Mouse (Mus musculus): ENCODE results near the gene Glod4. TPM values are rescaled to one million over a fixed set of nuclear protein-coding genes. Genes with fewer than 3 reads are reported as not detected.

The Glod4 gene
- polyA plus RNA-seq, 1 experiment from 2014 or later = 138 TPM

- Histone ChIP-seq H3K4me2 (replicated peaks) (no peak overlapping the region), H3K9ac (no peak overlapping the region), H3K4me1 (replicated peaks) (no peaks in the 10 kb centered on the region), H3K4me3 (replicated peaks) (no peak overlapping the region), H3K27me3 (replicated peaks) (no peaks in the 10 kb centered on the region), H3K27ac (no peak overlapping the region), H3K9me3 (no peaks in the 10 kb centered on the region), H3K36me3 (peaks cover 9% of the 10 kb centered on the region)
- WGBS = 72% methylated on average over 4 of the region's 4 CpGs
- ATAC-seq = no peak
Measured at GRCm38 (mm10) chr11:76255431-76256001, 12.0 kb upstream of the Glod4 start.

- no peak overlapping the region for H3K4me2 ChIP-seq (replicated peaks)
Measured at GRCm38 (mm10) chr11:76253918-76254264, 10.4 kb upstream of the Glod4 start.

GRCm38 (mm10) chr11:76253145-76253917, 9.8 kb upstream of the Glod4 start:
- Histone ChIP-seq H3K4me2 (replicated peaks) (no peak overlapping the region), H3K27me3 (replicated peaks) (no peaks in the 10 kb centered on the region), H3K36me3 (peaks cover 24% of the 10 kb centered on the region), H3K4me1 (replicated peaks) (no peaks in the 10 kb centered on the region), H3K4me3 (replicated peaks) (no peak overlapping the region), H3K27ac (no peak overlapping the region), H3K9ac (no peak overlapping the region), H3K9me3 (no peaks in the 10 kb centered on the region)
- ATAC-seq = peak; percentile 90
- whole genome bisulfite sequencing = 44% methylated on average over 5 of the region's 5 CpGs

More at GRCm38 (mm10) chr11:76253918-76254264, 10.4 kb upstream of the Glod4 start:
- WGBS = 68% methylated on average over 4 of the region's 4 CpGs
- peak; percentile 52 for ATAC-seq
- H3K9ac ChIP-seq = no peak overlapping the region
- no peaks in the 10 kb centered on the region for H3K4me1 ChIP-seq (replicated peaks)
- H3K27me3 ChIP-seq (replicated peaks) = no peaks in the 10 kb centered on the region
- H3K27ac ChIP-seq = no peak overlapping the region
- no peaks in the 10 kb centered on the region for H3K9me3 ChIP-seq
- H3K36me3 ChIP-seq = peaks cover 21% of the 10 kb centered on the region
- no peak overlapping the region for H3K4me3 ChIP-seq (replicated peaks)

GRCm38 (mm10) chr11:76252036-76252435, 8.5 kb upstream of the Glod4 start:
- Histone ChIP-seq H3K9ac (no peak overlapping the region), H3K9me3 (no peaks in the 10 kb centered on the region), H3K4me3 (replicated peaks) (no peak overlapping the region), H3K27me3 (replicated peaks) (no peaks in the 10 kb centered on the region), H3K4me1 (replicated peaks) (no peaks in the 10 kb centered on the region), H3K36me3 (peaks cover 24% of the 10 kb centered on the region), H3K4me2 (replicated peaks) (no peak overlapping the region), H3K27ac (no peak overlapping the region)
- WGBS = 60% methylated on average over 3 of the region's 3 CpGs
- no peak for ATAC-seq

GRCm38 (mm10) chr11:76247239-76247638, 3.7 kb upstream of the Glod4 start:
- Histone ChIP-seq H3K4me3 (replicated peaks) (no peak overlapping the region), H3K36me3 (peaks cover 22% of the 10 kb centered on the region), H3K4me1 (replicated peaks) (peaks cover 12% of the 10 kb centered on the region), H3K27me3 (replicated peaks) (no peaks in the 10 kb centered on the region), H3K4me2 (replicated peaks) (no peak overlapping the region), H3K9me3 (no peaks in the 10 kb centered on the region), H3K9ac (no peak overlapping the region), H3K27ac (no peak overlapping the region)
- no peak for ATAC-seq
- 39% methylated on average over 2 of the region's 2 CpGs for WGBS

DNA sequence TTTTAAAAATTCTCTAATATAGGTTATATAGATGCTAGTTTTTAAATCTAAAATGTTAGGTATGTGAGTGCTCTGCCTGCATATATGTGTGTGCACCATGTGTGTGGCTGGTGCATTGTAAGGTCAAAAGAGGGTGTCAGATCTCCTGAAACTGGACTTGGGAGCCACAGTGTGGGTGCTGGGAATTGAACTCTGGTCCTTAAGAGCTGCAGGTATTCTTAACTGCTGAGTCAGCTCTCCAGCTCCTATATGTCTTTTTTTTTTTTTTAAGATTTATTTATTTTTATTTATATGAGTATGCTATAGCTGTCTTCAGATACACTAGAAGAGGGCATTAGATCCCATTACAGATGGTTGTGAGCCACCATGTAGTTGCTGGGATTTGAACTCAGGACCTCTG, 2.9 kb upstream of the Glod4 start:
- Histone ChIP-seq H3K4me1 (replicated peaks) (peaks cover 14% of the 10 kb centered on the region), H3K4me2 (replicated peaks) (no peak overlapping the region), H3K9ac (no peak overlapping the region), H3K36me3 (peaks cover 22% of the 10 kb centered on the region), H3K9me3 (no peaks in the 10 kb centered on the region), H3K27ac (no peak overlapping the region), H3K4me3 (replicated peaks) (no peak overlapping the region), H3K27me3 (replicated peaks) (no peaks in the 10 kb centered on the region)
- no peak for ATAC-seq

DNA sequence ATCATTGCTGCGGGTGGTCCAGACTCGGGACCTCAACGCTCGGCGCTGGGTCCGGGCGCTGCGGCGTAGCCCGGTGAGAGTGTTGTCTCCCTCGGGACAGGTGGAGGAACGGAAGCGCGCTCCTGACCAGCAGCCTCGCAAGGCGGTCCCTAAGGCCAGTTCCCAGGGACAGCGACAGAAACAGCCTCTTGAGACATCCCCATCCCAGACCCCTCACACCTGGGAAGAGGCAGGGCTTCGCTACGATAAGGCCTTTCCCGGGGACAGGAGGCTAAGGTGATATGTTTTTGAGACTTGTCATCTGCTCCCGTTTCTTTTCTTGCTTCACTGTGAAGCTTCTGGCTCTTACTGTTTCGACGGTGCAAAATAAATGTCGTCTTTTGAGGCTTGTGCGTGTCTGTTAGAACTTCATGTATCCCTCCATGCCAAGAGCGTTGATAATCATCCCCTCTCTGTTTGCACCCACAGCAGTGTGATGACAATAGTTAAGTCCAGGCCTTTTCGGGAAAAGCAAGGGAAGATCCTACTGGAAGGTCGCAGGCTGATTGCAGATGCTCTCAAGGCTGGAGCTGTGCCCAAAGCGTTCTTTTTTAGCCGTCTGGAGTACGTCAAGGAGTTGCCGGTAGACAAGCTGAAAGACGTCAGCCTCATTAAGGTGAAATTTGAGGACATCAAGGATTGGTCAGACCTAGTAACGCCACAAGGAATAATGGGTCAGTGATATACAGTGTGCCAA, 454 bp upstream of the Glod4 start:
- Histone ChIP-seq H3K27me3 (replicated peaks) (no peaks in the 10 kb centered on the region), H3K9ac (peak overlapping the region; percentile 81), H3K4me1 (replicated peaks) (peaks cover 15% of the 10 kb centered on the region), H3K4me3 (replicated peaks) (peak overlapping the region; percentile 90), H3K9me3 (no peaks in the 10 kb centered on the region), H3K36me3 (peaks cover 4% of the 10 kb centered on the region; the same call in 1 of the 2 replicates), H3K27ac (peak overlapping the region; percentile 44; the same call in 1 of the 2 replicates), H3K4me2 (replicated peaks) (peak overlapping the region; percentile 77)
- peak; percentile 66 for ATAC-seq
- 1% methylated on average over 34 of the region's 34 CpGs for WGBS

DNA sequence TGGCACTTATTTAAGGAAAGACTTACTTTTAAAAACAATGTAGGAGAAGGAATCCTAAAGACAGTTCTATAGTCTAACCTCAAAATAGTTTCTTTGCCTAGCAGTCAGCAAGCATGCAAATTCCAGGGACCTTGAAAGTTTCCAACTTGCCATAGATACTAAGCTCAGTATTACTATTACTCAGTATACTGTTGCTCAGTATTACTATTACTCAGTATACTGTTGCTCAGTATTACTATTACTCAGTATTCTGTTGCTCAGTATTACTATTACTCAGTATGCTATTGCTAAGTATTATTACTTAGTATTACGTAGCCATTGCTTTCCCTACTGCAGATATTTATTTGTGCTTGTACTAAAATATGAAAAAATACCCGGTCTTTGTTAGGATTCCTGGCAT, 3.8 kb downstream of the Glod4 start:
- Histone ChIP-seq H3K4me3 (replicated peaks) (no peak overlapping the region), H3K4me2 (replicated peaks) (no peak overlapping the region), H3K27ac (no peak overlapping the region), H3K4me1 (replicated peaks) (peaks cover 11% of the 10 kb centered on the region), H3K27me3 (replicated peaks) (no peaks in the 10 kb centered on the region), H3K9ac (no peak overlapping the region), H3K9me3 (no peaks in the 10 kb centered on the region), H3K36me3 (peaks cover 13% of the 10 kb centered on the region; the same call in 1 of the 2 replicates)
- no peak for ATAC-seq
- 94% methylated on average over 2 of the region's 2 CpGs for WGBS

GRCm38 (mm10) chr11:76236136-76236535, 7.4 kb downstream of the Glod4 start:
- Histone ChIP-seq H3K4me2 (replicated peaks) (no peak overlapping the region), H3K27me3 (replicated peaks) (no peaks in the 10 kb centered on the region), H3K27ac (no peak overlapping the region), H3K9me3 (no peaks in the 10 kb centered on the region), H3K9ac (no peak overlapping the region), H3K4me1 (replicated peaks) (no peaks in the 10 kb centered on the region), H3K36me3 (peaks cover 33% of the 10 kb centered on the region; the same call in 1 of the 2 replicates), H3K4me3 (replicated peaks) (no peak overlapping the region)
- 90% methylated on average over 3 of the region's 3 CpGs for WGBS
- no peak for ATAC-seq

DNA sequence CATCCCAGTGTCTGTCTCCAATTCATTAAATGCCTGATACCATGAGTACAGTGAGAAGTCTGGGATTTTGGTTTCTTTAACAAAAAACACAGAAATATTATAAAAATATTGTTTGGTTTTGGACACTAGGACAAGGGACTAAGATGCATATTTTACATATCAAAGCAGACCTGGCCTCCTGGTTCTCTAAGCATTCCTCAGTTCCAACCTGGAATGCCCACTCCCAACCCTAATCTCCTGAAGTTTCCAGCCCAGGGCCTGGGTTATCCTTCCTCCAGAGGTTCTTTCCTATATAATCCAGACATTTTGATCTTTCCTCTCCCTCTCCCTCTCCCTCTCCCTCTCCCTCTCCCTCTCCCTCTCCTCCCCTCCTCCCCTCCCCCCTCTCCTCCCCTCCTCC, 18.5 kb downstream of the Glod4 start:
- no peak overlapping the region for H3K4me3 ChIP-seq (replicated peaks)
- ATAC-seq = no peak

GRCm38 (mm10) chr11:76224631-76225030, 18.9 kb downstream of the Glod4 start:
- Histone ChIP-seq H3K9ac (no peak overlapping the region), H3K4me3 (replicated peaks) (no peak overlapping the region), H3K36me3 (peaks cover 13% of the 10 kb centered on the region), H3K4me1 (replicated peaks) (no peaks in the 10 kb centered on the region), H3K27ac (no peak overlapping the region), H3K9me3 (no peaks in the 10 kb centered on the region), H3K27me3 (replicated peaks) (no peaks in the 10 kb centered on the region), H3K4me2 (replicated peaks) (no peak overlapping the region)
- WGBS = 94% methylated on average over 5 of the region's 5 CpGs
- no peak for ATAC-seq

More for the DNA sequence above, 18.5 kb downstream of the Glod4 start:
- Histone ChIP-seq H3K4me2 (replicated peaks) (no peak overlapping the region), H3K27ac (no peak overlapping the region), H3K9me3 (no peaks in the 10 kb centered on the region), H3K4me1 (replicated peaks) (no peaks in the 10 kb centered on the region), H3K36me3 (peaks cover 13% of the 10 kb centered on the region), H3K9ac (no peak overlapping the region), H3K27me3 (replicated peaks) (no peaks in the 10 kb centered on the region)

DNA sequence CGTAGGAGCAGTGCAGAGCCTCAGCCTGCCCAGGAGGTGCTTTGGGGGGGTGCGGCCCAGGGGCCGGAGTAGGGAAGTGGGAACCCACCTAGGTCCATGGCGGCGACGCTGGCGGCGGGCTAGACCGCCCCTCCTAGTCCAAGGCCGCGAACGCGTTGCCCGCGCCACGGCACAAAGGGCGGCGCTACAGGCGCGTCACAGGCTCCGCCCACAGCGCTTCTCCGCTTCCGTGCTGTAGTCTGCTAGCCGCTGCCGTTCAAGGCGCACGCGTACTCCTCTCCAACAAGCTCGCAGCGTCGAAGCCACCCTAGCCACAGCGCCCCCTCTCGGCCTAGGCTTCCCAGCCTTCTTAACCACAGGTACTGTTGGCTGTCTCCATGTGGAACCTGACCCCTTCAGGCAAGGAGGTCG, 26.1 kb downstream of the Glod4 start, which contains the start of the genes Dbil5 and Gemin4:
TSS of gene Dbil5 (plus strand) at position 219 of the 411 bp plus-strand sequence.
TSS of gene Gemin4 (minus strand) at position 275 of the 411 bp plus-strand sequence.
- H3K27ac ChIP-seq = peak within 1 kb of the TSS; percentile 90
- H3K36me3 ChIP-seq = peaks cover 9% of the 10 kb centered on the region

More for the DNA sequence above, 26.1 kb downstream of the Glod4 start, which contains the start of the genes Dbil5 and Gemin4:
- under 1% methylated on average over 35 of the region's 35 CpGs for WGBS
- Histone ChIP-seq H3K27me3 (replicated peaks) (no peaks in the 10 kb centered on the region), H3K9ac (peak within 1 kb of the TSS; percentile 94), H3K4me3 (replicated peaks) (peak within 1 kb of the TSS; percentile 84), H3K9me3 (no peaks in the 10 kb centered on the region), H3K4me2 (replicated peaks) (peak within 1 kb of the TSS; percentile 75), H3K4me1 (replicated peaks) (peaks cover 11% of the 10 kb centered on the region; the same call in 1 of the 2 replicates)
- ATAC-seq = peak; percentile 98
